In genomic region chr8:57799797-57800204, GRCm38 (mm10) we compare ENCODE assay signal across 8 mouse cellular contexts.
DNase-seq lines count a peak whose midpoint lies in the region; ATAC-seq and TF ChIP-seq lines count a peak whose summit lies in the region.

No protein-coding gene starts in this region.

- peak; percentile 65 for DNase-seq in MEL-GATA-1-ER (ENCODE audit: extremely low read depth, low read depth)
- DNase-seq in brain, embryonic 18.5 days (ENCODE audit: low read depth, low spot score) = peak; percentile 30
- peak; percentile 72 for DNase-seq in forebrain, embryonic 11.5 days (ENCODE audit: low spot score)
- DNase-seq in heart, postnatal 14 days = peak; percentile 59 to 63
- DNase-seq in kidney, postnatal 4 days = peak; percentile 63 to 77
- DNase-seq in lung, adult 2 months = no peak
- DNase-seq in thymus, postnatal 10 days (ENCODE audit: low spot score in 2 of 2) = peak; percentile 27 to 53

- H3K4me3 ChIP-seq in forebrain, embryonic 11.5 days (ENCODE audit: low read depth, low read length) = peak overlapping the region; percentile 16; the same call in 1 of the 2 replicates
- H3K4me3 ChIP-seq in lung, adult 2 months (replicated peaks; ENCODE audit: extremely low read depth, low read depth, low read length) = peak overlapping the region; percentile 35
- H3K4me3 ChIP-seq in neural tube, embryonic 15.5 days (replicated peaks) = peak overlapping the region; percentile 26

- peak overlapping the region; percentile 27; the same call in 1 of the 2 replicates for H3K9ac ChIP-seq in forebrain, embryonic 11.5 days (ENCODE audit: low read length)
- H3K9ac ChIP-seq in neural tube, embryonic 15.5 days (replicated peaks) = peak overlapping the region; percentile 33; the same call in 1 of the 2 replicates

- no peaks in the 10 kb centered on the region for H3K27me3 ChIP-seq in forebrain, embryonic 11.5 days (ENCODE audit: control insufficient read depth, insufficient read depth, low read length)
- no peaks in the 10 kb centered on the region for H3K27me3 ChIP-seq in neural tube, embryonic 15.5 days (replicated peaks)

- TF ChIP-seq POLR2A in lung, adult 2 months (IDR thresholded peaks at IDR 0.05; ENCODE audit: borderline replicate concordance, extremely low read depth, low read depth, low read length) = peak; percentile 36; the same call in 1 of the 2 replicates

- H3K27ac ChIP-seq in forebrain, embryonic 11.5 days (ENCODE audit: low read depth, low read length) = peak overlapping the region; percentile 12; the same call in 1 of the 2 replicates
- peak overlapping the region; percentile 70 for H3K27ac ChIP-seq in neural tube, embryonic 15.5 days (replicated peaks)

- H3K4me1 ChIP-seq in forebrain, embryonic 11.5 days (replicated peaks; ENCODE audit: control insufficient read depth, insufficient read depth, low read length) = peaks cover 2% of the 10 kb centered on the region; the same call in 1 of the 2 replicates
- H3K4me1 ChIP-seq in lung, adult 2 months (ENCODE audit: control insufficient read depth, insufficient read depth, low read length) = no peaks in the 10 kb centered on the region; the same call in 1 of the 2 replicates
- H3K4me1 ChIP-seq in neural tube, embryonic 15.5 days = peaks cover 9% of the 10 kb centered on the region

- H3K36me3 ChIP-seq in forebrain, embryonic 11.5 days (ENCODE audit: control insufficient read depth, insufficient read depth, low read length) = no peaks in the 10 kb centered on the region
- H3K36me3 ChIP-seq in neural tube, embryonic 15.5 days = no peaks in the 10 kb centered on the region

- intact Hi-C loops in heart, postnatal 14 days (cut with DNase I) = loop anchor here (1.0 to 10.0 kb wide), 4 partner anchors 147 to 445 kb away; partner anchors contain the start of gene Galnt7

- 3% methylated on average over 12 of the region's 12 CpGs for WGBS in forebrain, embryonic 11.5 days
- WGBS in lung, adult 2 months = 1% methylated on average over 12 of the region's 12 CpGs
- 8% methylated on average over 12 of the region's 12 CpGs for WGBS in neural tube, embryonic 15.5 days

- no peaks in the 10 kb centered on the region for H3K9me3 ChIP-seq in forebrain, embryonic 11.5 days (ENCODE audit: control insufficient read depth, low read length)
- H3K9me3 ChIP-seq in neural tube, embryonic 15.5 days (replicated peaks) = no peaks in the 10 kb centered on the region

- TF ChIP-seq CTCF in lung, adult 2 months (IDR thresholded peaks at IDR 0.05; ENCODE audit: insufficient read depth, low read length) = no peak

- peak; percentile 89 for ATAC-seq in forebrain, embryonic 11.5 days (replicated peaks; ENCODE audit: low FRiP score)
- ATAC-seq in neural tube, embryonic 15.5 days (ENCODE audit: low FRiP score) = peak; percentile 88

- peak overlapping the region; percentile 53 for H3K4me2 ChIP-seq in forebrain, embryonic 11.5 days (ENCODE audit: low read depth, low read length, severe bottlenecking)
- peak overlapping the region; percentile 53 for H3K4me2 ChIP-seq in neural tube, embryonic 15.5 days
